Mouse (Mus musculus): ENCODE data around the gene Lce6a. TPM values are rescaled to one million over a fixed set of nuclear protein-coding genes. Genes with fewer than 3 reads are reported as not detected.

Gene Lce6a
- polyA plus RNA-seq, 1 experiment from 2014 or later = not detected

DNA sequence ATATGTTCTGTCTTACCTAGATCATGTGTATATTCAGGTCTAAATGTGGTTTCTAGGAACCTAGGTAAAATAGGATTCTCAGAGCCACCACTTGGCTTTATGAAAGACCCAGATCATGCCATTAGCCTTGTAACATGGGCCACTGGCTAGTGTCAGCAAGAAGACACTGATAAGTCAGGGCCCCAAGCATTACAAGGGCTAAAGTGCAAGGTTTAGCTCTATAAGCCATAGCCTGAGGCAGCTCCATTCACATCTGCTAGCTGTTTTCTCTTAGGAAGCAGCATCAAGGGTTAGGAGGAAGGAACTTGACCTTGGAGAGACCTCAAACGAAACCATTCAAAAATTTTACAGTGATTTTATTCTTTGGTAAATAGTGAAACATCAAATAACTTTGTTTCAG is 36.4 kb downstream of the Lce6a start:
- Histone ChIP-seq H3K79me2 (ENCODE audit: inconsistent target) (no peaks in the 10 kb centered on the region), H3K4me3 (ENCODE audit: inconsistent target) (no peak overlapping the region), H3K36me3 (ENCODE audit: inconsistent target) (no peaks in the 10 kb centered on the region), H3K27ac (no peak overlapping the region)
- 64% methylated on average over 1 of the region's 1 CpGs for WGBS (ENCODE audit: missing documents)

DNA sequence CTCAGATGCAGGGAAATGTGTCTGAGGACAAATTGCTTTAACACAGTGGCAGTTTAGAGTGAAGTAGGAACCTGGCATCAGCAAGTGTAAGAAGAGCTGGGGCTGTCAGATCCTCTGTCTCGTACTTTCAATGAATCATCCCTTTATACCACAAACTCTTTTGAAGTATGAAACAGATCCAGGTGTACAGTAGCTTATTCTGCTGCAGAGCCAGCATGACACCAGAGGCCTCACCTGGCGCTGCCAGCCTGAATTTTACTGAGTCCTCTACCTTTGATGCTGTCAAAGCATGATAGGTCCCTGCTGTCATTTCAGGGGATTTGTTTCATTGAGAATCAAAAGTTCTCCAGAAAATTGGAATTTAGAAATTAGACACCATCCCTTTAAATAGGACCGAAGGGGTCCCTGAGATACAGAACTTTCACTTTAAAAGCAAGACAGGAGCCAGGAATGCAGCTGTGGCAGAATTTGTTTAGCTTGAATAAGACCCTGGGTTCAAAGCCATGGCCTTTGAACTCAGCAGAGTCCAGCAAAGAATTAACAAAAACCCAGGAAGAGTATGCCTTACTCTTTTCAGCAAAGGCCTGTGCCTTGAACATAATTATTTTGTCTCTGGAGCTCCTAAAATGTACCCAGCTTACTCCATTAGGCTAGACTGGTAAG is 38.2 kb downstream of the Lce6a start:
- no peaks in the 10 kb centered on the region for H3K36me3 ChIP-seq (ENCODE audit: inconsistent target)
- 88% methylated on average over 3 of the region's 3 CpGs for WGBS (ENCODE audit: missing documents)
- no peak overlapping the region for H3K4me3 ChIP-seq (ENCODE audit: inconsistent target)
- H3K27ac ChIP-seq = no peak overlapping the region
- H3K79me2 ChIP-seq (ENCODE audit: inconsistent target) = no peaks in the 10 kb centered on the region

GRCm38 (mm10) chr3:92579508-92579907 is 42.0 kb downstream of the Lce6a start:
- WGBS (ENCODE audit: missing documents) = no CpG with 5 or more reads among the region's 1 CpGs
- no peaks in the 10 kb centered on the region for H3K36me3 ChIP-seq (ENCODE audit: inconsistent target)
- H3K4me3 ChIP-seq (ENCODE audit: inconsistent target) = no peak overlapping the region
- H3K79me2 ChIP-seq (ENCODE audit: inconsistent target) = no peaks in the 10 kb centered on the region
- no peak overlapping the region for H3K27ac ChIP-seq

GRCm38 (mm10) chr3:92578652-92579413 is 42.6 kb downstream of the Lce6a start:
- H3K36me3 ChIP-seq (ENCODE audit: inconsistent target) = no peaks in the 10 kb centered on the region
- H3K79me2 ChIP-seq (ENCODE audit: inconsistent target) = no peaks in the 10 kb centered on the region
- 92% methylated on average over 4 of the region's 4 CpGs for WGBS (ENCODE audit: missing documents)
- H3K4me3 ChIP-seq (ENCODE audit: inconsistent target) = no peak overlapping the region
- H3K27ac ChIP-seq = no peak overlapping the region

GRCm38 (mm10) chr3:92573449-92574041 is 47.9 kb downstream of the Lce6a start, which contains the start of gene Ivl:
Gene Ivl, minus strand, starts transcription at chr3:92573735.
- WGBS (ENCODE audit: missing documents) = 59% methylated on average over 1 of the region's 1 CpGs

DNA sequence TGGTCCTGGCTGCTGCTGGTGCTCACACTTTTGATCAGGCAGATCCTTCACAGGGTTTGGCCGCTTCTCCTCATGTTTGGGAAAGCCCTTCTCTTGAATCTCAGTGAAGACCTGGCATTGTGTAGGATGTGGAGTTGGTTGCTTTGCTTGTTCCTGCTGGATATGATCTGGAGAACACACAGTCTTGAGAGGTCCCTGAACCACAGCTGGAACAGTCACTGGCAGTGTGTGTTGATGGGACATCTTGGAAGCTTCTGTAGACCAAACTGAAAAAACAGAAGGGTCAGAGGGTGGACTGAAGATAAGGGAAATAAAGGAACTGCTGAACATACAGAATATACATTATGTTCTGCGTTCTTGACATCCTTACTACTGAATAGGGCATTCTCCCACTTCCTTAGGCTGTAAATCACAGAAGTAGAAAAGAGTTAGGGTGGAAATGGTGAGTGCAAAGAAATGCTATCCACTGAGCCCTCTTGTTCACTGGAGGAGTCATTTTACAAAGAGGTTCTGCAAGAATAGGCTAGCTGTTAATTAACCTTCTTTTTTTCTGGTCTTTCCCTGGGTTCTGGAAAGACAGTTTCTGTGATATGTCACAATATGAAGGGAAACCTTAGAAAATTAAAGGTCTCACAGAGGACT is 48.8 kb downstream of the Lce6a start:
- Histone ChIP-seq H3K27ac (no peak overlapping the region), H3K4me3 (ENCODE audit: inconsistent target) (no peak overlapping the region), H3K79me2 (ENCODE audit: inconsistent target) (no peaks in the 10 kb centered on the region), H3K36me3 (ENCODE audit: inconsistent target) (no peaks in the 10 kb centered on the region)
- WGBS (ENCODE audit: missing documents) = 37% methylated on average over 2 of the region's 2 CpGs

More at GRCm38 (mm10) chr3:92573449-92574041, 47.9 kb downstream of the Lce6a start, which contains the start of gene Ivl:
- Histone ChIP-seq H3K27ac (no peak within 1 kb of the TSS), H3K4me3 (ENCODE audit: inconsistent target) (no peak within 1 kb of the TSS), H3K36me3 (ENCODE audit: inconsistent target) (no peaks in the 10 kb centered on the region), H3K79me2 (ENCODE audit: inconsistent target) (no peaks in the 10 kb centered on the region)

Other genes starting within 250 kb of the Lce6a start
- not detected in 3 replicates for gene Sprr2h, start 236.0 kb downstream of the Lce6a start, polyA plus RNA-seq (2018)
- gene Sprr2i, start 213.7 kb downstream of the Lce6a start, polyA plus RNA-seq (2018) = not detected in 3 replicates
- gene Sprr2j-ps, start 203.6 kb downstream of the Lce6a start, polyA plus RNA-seq (2018) = not detected in 3 replicates
- 0.59 to 4.8 TPM (median 3.2 TPM) in 3 replicates for gene Gm9774, start 192.2 kb downstream of the Lce6a start, polyA plus RNA-seq (2018)
- not detected in 3 replicates for gene Sprr2k, start 189.1 kb downstream of the Lce6a start, polyA plus RNA-seq (2018)
- not detected in 3 replicates for gene Sprr1b, start 182.9 kb downstream of the Lce6a start, polyA plus RNA-seq (2018)
- not detected in 3 replicates for gene Sprr3, start 162.9 kb downstream of the Lce6a start, polyA plus RNA-seq (2018)
- not detected in 3 replicates for gene Sprr1a, start 135.8 kb downstream of the Lce6a start, polyA plus RNA-seq (2018)
- not detected in 3 replicates for gene Sprr4, start 121.2 kb downstream of the Lce6a start, polyA plus RNA-seq (2018)
- not detected in 3 replicates for gene 2310046K23Rik, start 87.1 kb downstream of the Lce6a start, polyA plus RNA-seq (2018)
- not detected in 3 replicates for gene Ivl, start 47.9 kb downstream of the Lce6a start, polyA plus RNA-seq (2018)
- not detected in 3 replicates for gene Smcp, start 32.7 kb downstream of the Lce6a start, polyA plus RNA-seq (2018)
- not detected in 3 replicates for gene 2210017I01Rik, start 14.2 kb downstream of the Lce6a start, polyA plus RNA-seq (2018)
- gene Lce1a1, start 26.6 kb upstream of the Lce6a start, polyA plus RNA-seq (2018) = not detected in 3 replicates
- not detected in 3 replicates for gene Lce1b, start 35.3 kb upstream of the Lce6a start, polyA plus RNA-seq (2018)
- gene Lce1a2, start 48.7 kb upstream of the Lce6a start, polyA plus RNA-seq (2018) = not detected in 3 replicates
- gene Lce1c, start 57.6 kb upstream of the Lce6a start, polyA plus RNA-seq (2018) = not detected in 3 replicates
- gene Lce1d, start 65.5 kb upstream of the Lce6a start, polyA plus RNA-seq (2018) = not detected in 3 replicates
- gene Lce1e, start 87.4 kb upstream of the Lce6a start, polyA plus RNA-seq (2018) = not detected in 3 replicates
- gene Lce1f, start 98.7 kb upstream of the Lce6a start, polyA plus RNA-seq (2018) = not detected in 3 replicates
- not detected in 3 replicates for gene Gm38119, start 117.4 kb upstream of the Lce6a start, polyA plus RNA-seq (2018)
- not detected in 3 replicates for gene Lce1g, start 130.7 kb upstream of the Lce6a start, polyA plus RNA-seq (2018)
- gene Lce1h, start 143.4 kb upstream of the Lce6a start, polyA plus RNA-seq (2018) = not detected in 3 replicates
- gene Lce1i, start 157.2 kb upstream of the Lce6a start, polyA plus RNA-seq (2018) = not detected in 3 replicates
- gene Lce1j, start 168.9 kb upstream of the Lce6a start, polyA plus RNA-seq (2018) = not detected in 3 replicates
- gene Lce1k, start 186.2 kb upstream of the Lce6a start, polyA plus RNA-seq (2018) = not detected in 3 replicates
- not detected in 3 replicates for gene Kprp, start 205.6 kb upstream of the Lce6a start, polyA plus RNA-seq (2018)
- gene Lce1l, start 229.6 kb upstream of the Lce6a start, polyA plus RNA-seq (2018) = not detected in 3 replicates
- not detected in 3 replicates for gene 2310050C09Rik, start 248.6 kb upstream of the Lce6a start, polyA plus RNA-seq (2018)

Data from macrophage (primary cell).